Mouse (Mus musculus) cerebellum, adult 2 months (tissue): ENCODE results near the gene Ncapd2. TPM values are rescaled to one million over a fixed set of nuclear protein-coding genes. Genes with fewer than 3 reads are reported as not detected.
A peak's percentile ranks its signal among the peaks of the same experiment; 100 is the strongest.
"Not testable (repeated sequence)": the region's sequence is repeated elsewhere in the genome, so short reads cannot be mapped to it uniquely, and the experiment has no call there.

ENCODE experiments used
- DNase-seq, 2 experiments: peaks; one replicate each; pipeline ENCODE4 v3.0.0; 2021
- H3K27ac ChIP-seq: fragments of 200-500 bp; 2 replicates; pipeline ENCODE4 v1.5.1; 2012; ENCODE audit warnings: low read length, control low read depth, inconsistent platforms; ENCODE audit not compliant: insufficient read depth
- H3K27me3 ChIP-seq: fragments of 200-500 bp; 2 replicates; pipeline ENCODE4 v1.6.1; 2012; ENCODE audit warnings: inconsistent platforms, mild to moderate bottlenecking, low read length, moderate library complexity; ENCODE audit not compliant: control insufficient read depth, insufficient read depth
- H3K4me1 ChIP-seq: fragments of 200-500 bp; 2 replicates; pipeline ENCODE4 v1.6.1; 2011; ENCODE audit warnings: low read length; ENCODE audit not compliant: control insufficient read depth, insufficient read depth
- H3K4me3 ChIP-seq: fragments of 200-500 bp; replicated peaks from 2 replicates; pipeline ENCODE3; 2011; ENCODE audit warnings: mild to moderate bottlenecking, low read depth, low read length, control low read depth; ENCODE audit not compliant: insufficient read depth
- CTCF ChIP-seq: fragments of 200-500 bp; IDR thresholded peaks from 2 replicates; pipeline ENCODE4 v1.5.1; 2011; ENCODE audit warnings: low read depth, mild to moderate bottlenecking, control low read depth, low read length, moderate library complexity, borderline replicate concordance; ENCODE audit not compliant: insufficient read depth
- POLR2A ChIP-seq: fragments of 200-500 bp; IDR thresholded peaks from 2 replicates; pipeline ENCODE4 v1.6.1; 2011; ENCODE audit warnings: low read length, control low read depth, borderline replicate concordance; ENCODE audit not compliant: insufficient read depth
- WGBS: fragments of 180-500 bp; shearing (Covaris S2); methylation state at CpG from one replicate; pipeline ENCODE4 v1.1.7; 2018; 5-methylcytosine and 5-hydroxymethylcytosine counted together
- polyA plus RNA-seq: library from polyadenylated mRNA; depleted of rRNA; stranded (reverse); fragments of >200 nt; gene quantifications from 2 replicates; pipeline ENCODE4 v1.2.3, GENCODE M21; 2012

The Ncapd2 gene
- polyA plus RNA-seq, 1 experiment, result 80.8 TPM

GRCm38 (mm10) chr6:125161971-125162370 lies 29.5 kb downstream of the Ncapd2 start:
- peaks cover 14% of the 10 kb centered on the region for H3K4me1 ChIP-seq
- H3K27ac ChIP-seq, H3K4me3 ChIP-seq, H3K27me3 ChIP-seq: not testable (repeated sequence)
- TF ChIP-seq CTCF, result peak; percentile 55; the same call in 1 of the 2 replicates
- DNase-seq, result peak; percentile 65 to 73
- WGBS, result under 1% methylated on average over 4 of the region's 5 CpGs

GRCm38 (mm10) chr6:125160854-125161760 lies 30.4 kb downstream of the Ncapd2 start:
- Histone ChIP-seq H3K4me1 (peaks cover 11% of the 10 kb centered on the region), H3K27ac (0 out of 2 replicates have a peak overlapping the region, but pooled peaks have one; percentile 23), H3K4me3 (no peak overlapping the region), H3K27me3 (no peaks in the 10 kb centered on the region)
- 22% methylated on average over 22 of the region's 22 CpGs for WGBS
- TF ChIP-seq CTCF (0 out of 2 replicates have a peak, but pooled peaks have one; percentile 2), POLR2A (peak; percentile 31; the same call in 1 of the 2 replicates)
- DNase-seq, result peak; percentile 49 to 53

DNA sequence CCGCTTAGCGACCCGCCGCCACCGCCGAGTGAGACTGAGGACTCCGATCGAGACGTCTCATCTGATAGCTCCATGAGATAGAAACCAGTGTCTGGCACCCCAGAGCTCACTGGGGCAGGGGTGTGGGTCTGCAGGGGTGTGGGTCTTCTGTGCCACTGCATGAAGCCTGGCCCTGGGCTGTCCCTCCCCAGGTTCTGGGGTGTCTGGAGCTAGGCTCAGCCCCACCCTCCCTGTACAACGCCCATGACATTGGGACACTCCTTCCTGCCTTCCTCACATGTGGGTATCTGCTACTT lies 31.0 kb downstream of the Ncapd2 start:
- H3K4me1 ChIP-seq, result peaks cover 11% of the 10 kb centered on the region
- no peak for TF ChIP-seq POLR2A
- TF ChIP-seq CTCF, result no peak
- H3K27me3 ChIP-seq, result no peaks in the 10 kb centered on the region
- WGBS, result 7% methylated on average over 10 of the region's 10 CpGs
- no peak overlapping the region for H3K27ac ChIP-seq
- peak in 1 of 2 experiments; percentile 47 for DNase-seq
- no peak overlapping the region for H3K4me3 ChIP-seq

GRCm38 (mm10) chr6:125159773-125160557 lies 31.5 kb downstream of the Ncapd2 start:
- H3K4me3 ChIP-seq, result no peak overlapping the region
- peaks cover 11% of the 10 kb centered on the region for H3K4me1 ChIP-seq
- DNase-seq, result no peak
- WGBS, result 69% methylated on average over 7 of the region's 7 CpGs
- no peak overlapping the region for H3K27ac ChIP-seq
- H3K27me3 ChIP-seq, result no peaks in the 10 kb centered on the region
- TF ChIP-seq POLR2A (no peak), CTCF (no peak)

GRCm38 (mm10) chr6:125158944-125159492 lies 32.5 kb downstream of the Ncapd2 start:
- no peak overlapping the region for H3K4me3 ChIP-seq
- 80% methylated on average over 15 of the region's 15 CpGs for WGBS
- TF ChIP-seq CTCF, result no peak
- TF ChIP-seq POLR2A, result no peak
- H3K27me3 ChIP-seq, result no peaks in the 10 kb centered on the region
- peaks cover 11% of the 10 kb centered on the region for H3K4me1 ChIP-seq
- no peak for DNase-seq
- H3K27ac ChIP-seq, result no peak overlapping the region

DNA sequence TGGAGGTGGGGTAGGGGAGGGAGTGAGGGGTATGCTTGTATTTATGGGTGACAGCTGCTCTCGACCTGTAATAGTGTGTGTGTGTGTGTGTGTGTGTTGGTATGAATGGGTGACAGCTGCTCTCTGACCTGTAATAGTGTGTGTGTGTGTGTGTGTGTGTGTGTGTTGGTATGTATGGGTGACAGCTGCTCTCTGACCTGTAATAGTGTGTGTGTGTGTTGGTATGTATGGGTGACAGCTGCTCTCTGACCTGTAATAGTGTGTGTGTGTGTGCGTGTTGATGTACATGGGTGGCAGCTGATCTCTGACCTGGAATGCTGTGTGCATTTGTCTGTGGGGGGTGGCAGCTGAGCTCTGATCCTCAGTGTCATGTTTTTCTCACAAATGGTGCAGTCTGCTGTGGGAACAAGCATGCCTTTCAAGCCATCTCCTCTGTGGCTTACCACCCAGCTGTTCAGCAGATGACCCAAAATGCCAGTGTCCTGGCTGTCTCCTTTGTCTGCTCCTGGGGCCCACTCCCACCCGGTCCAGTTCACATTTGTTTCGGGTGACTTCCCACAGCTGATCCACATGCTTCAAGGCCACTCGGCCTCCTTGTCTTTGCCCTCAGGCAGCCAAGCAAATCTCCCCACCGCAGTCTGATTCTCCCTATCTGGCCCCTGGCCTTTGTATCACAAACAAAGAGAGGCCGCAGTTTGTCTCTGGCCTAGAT lies 34.4 kb downstream of the Ncapd2 start:
- H3K27me3 ChIP-seq, result no peaks in the 10 kb centered on the region
- 23% methylated on average over 7 of the region's 7 CpGs for WGBS
- H3K27ac ChIP-seq, result no peak overlapping the region
- H3K4me1 ChIP-seq, result peaks cover 11% of the 10 kb centered on the region
- H3K4me3 ChIP-seq, result no peak overlapping the region
- TF ChIP-seq POLR2A (peak; percentile 3; the same call in 1 of the 2 replicates), CTCF (no peak)
- DNase-seq, result no peak

DNA sequence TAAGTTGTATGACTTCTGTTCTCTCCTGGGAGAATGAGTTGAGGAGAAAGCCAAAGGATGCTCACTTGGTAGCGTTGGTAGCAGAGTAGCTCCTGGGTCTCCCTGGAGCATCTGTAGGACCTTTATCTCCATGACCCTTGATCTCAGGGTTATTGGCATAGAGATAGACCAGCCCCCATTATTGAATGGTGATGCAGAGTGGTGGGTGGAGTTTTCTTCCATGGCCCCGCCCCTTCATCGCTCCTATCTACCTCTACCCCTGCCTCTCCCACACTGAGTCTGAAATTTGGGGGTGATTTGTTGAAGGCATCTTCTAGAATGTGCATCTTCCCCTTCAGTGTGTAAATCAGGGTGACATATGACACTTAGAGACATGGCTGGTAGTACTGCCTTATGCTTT lies 35.0 kb downstream of the Ncapd2 start:
- Histone ChIP-seq H3K27me3 (no peaks in the 10 kb centered on the region), H3K27ac (no peak overlapping the region), H3K4me3 (no peak overlapping the region), H3K4me1 (peaks cover 11% of the 10 kb centered on the region)
- DNase-seq, result no peak
- TF ChIP-seq POLR2A (no peak), CTCF (no peak)
- WGBS, result 85% methylated on average over 3 of the region's 3 CpGs
